Mouse (Mus musculus) kidney, postnatal 0 days (tissue): ENCODE measurements at regions not wholly inside any gene's neighbourhood (a gene's known extent, or its start where the extent isn't known, plus 50 kb on each side); places are given as distances from the start of the nearest gene placed in this dataset.
"Not testable (repeated sequence)": the region's sequence is repeated elsewhere in the genome, so short reads cannot be mapped to it uniquely, and the experiment has no call there.

Experiments
- ATAC-seq: fragments of 200-750 bp; cut with Nextera tagmentation; replicated peaks from 2 replicates; pipeline ENCODE4 v1.8.0; 2017; ENCODE audit warnings: low read depth, moderate number of reproducible peaks, moderate TSS enrichment, moderate library complexity; ENCODE audit not compliant: low FRiP score
- DNase-seq: peaks from one replicate; pipeline ENCODE4 v3.0.0-alpha.2; 2016; ENCODE audit warnings: low spot score
- H3K27ac ChIP-seq: fragments of 300-500 bp; sonication (generic); 2 replicates; pipeline ENCODE4 v1.5.1; 2014; ENCODE audit warnings: mild to moderate bottlenecking
- H3K27me3 ChIP-seq: fragments of 300-500 bp; sonication (generic); 2 replicates; pipeline ENCODE4 v1.6.1; 2014; ENCODE audit warnings: low read length, mixed read lengths; ENCODE audit not compliant: insufficient read depth
- H3K36me3 ChIP-seq: fragments of 300-500 bp; sonication (generic); 2 replicates; pipeline ENCODE4 v1.6.1; 2014; ENCODE audit warnings: low read length, mixed read lengths; ENCODE audit not compliant: insufficient read depth
- H3K4me1 ChIP-seq: fragments of 300-500 bp; sonication (generic); replicated peaks from 2 replicates; pipeline ENCODE4 v1.6.1; 2014; ENCODE audit warnings: antibody characterized with exemption, low read length, mixed read lengths; ENCODE audit not compliant: insufficient read depth
- H3K4me2 ChIP-seq: fragments of 300-500 bp; sonication (generic); 2 replicates; pipeline ENCODE4 v1.6.1; 2014; ENCODE audit warnings: mild to moderate bottlenecking, low read length, moderate library complexity, mixed read lengths
- H3K4me3 ChIP-seq: fragments of 300-500 bp; sonication (generic); replicated peaks from 2 replicates; pipeline ENCODE4 v1.5.1; 2014; ENCODE audit warnings: low read depth, low read length
- H3K9ac ChIP-seq: fragments of 300-500 bp; sonication (generic); 2 replicates; pipeline ENCODE4 v1.6.1; 2014; ENCODE audit warnings: low read depth, low read length
- H3K9me3 ChIP-seq: fragments of 300-500 bp; sonication (generic); replicated peaks from 2 replicates; pipeline ENCODE4 v1.6.1; 2016; ENCODE audit warnings: low read length, inconsistent platforms, mixed read lengths
- CTCF ChIP-seq: IDR thresholded peaks from 2 replicates; pipeline ENCODE4 v1.5.1; 2016; ENCODE audit warnings: antibody characterized with exemption, low read depth, mild to moderate bottlenecking, moderate library complexity
- WGBS: fragments of 180-500 bp; shearing (Covaris S2); extraction: QIAGEN DNeasy Blood & Tissue Kit; methylation state at CpG from one replicate; pipeline ENCODE4 v1.1.7; 2014; 5-methylcytosine and 5-hydroxymethylcytosine counted together

DNA sequence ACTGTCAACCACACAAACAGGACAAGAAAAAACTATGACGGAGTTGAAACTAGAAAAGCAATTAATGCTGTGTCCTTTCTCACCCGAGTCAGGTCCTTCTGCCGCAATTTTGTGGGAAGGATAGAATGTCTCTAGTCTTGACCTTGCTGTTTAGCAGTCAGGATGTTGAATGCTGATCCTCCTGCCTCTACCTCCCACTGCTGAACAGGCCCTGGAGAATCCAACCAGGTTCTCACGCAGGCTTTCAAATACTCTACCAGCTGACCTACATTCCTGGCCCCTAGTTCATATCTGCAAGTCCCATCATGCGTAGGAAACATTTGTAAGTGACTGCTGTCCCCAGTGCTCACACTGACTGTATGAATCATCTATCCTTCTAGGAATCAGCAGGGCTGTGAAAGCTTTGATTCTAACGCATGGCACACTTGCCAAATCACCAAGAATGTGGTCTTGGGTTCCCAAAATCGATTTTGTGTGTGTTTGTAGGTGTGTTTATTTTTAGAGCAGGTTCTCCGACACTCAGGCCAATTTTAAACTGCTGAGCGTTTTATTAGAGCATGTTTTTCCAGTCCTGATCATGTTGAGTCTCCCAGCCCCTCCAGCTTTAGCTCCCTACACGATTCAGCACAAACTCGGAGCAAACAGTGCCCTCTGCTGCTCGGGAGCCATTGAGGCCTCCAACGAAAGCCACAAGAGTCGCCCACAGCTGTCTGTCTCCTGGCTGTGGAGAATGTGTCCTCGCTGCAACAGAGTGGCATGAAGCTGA, 545.4 kb downstream of the Zfp704 start:
- DNase-seq (peak; percentile 77), ATAC-seq (no peak)
- Histone ChIP-seq H3K9me3 (no peaks in the 10 kb centered on the region), H3K4me3 (no peak overlapping the region), H3K27me3 (no peaks in the 10 kb centered on the region), H3K4me2 (no peak overlapping the region), H3K27ac (no peak overlapping the region), H3K4me1 (no peaks in the 10 kb centered on the region), H3K36me3 (no peaks in the 10 kb centered on the region), H3K9ac (no peak overlapping the region)
- WGBS = 35% methylated on average over 15 of the region's 15 CpGs
- TF ChIP-seq CTCF = peak; percentile 79

DNA sequence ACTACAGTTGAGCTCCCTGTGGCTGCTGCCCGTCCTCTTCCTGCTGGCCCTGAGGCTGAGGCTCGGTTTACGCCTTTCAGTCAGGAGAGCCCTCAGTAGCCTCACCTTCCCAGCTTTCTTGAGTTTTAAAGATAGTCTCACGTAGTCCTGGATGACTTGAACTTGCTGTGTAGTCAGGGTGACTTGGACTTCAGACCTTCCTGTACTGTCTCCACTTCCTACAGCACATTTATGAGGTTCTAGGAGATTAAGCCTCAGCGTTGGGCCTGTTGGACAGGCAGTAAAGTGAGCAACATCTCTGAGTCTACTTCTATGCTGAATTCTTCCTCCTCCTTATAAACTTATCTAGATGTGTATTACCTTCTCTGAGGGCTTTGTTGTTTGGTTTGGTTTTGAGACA, 546.2 kb downstream of the Zfp704 start:
- ATAC-seq = no peak
- 83% methylated on average over 5 of the region's 5 CpGs for WGBS
- DNase-seq = no peak

DNA sequence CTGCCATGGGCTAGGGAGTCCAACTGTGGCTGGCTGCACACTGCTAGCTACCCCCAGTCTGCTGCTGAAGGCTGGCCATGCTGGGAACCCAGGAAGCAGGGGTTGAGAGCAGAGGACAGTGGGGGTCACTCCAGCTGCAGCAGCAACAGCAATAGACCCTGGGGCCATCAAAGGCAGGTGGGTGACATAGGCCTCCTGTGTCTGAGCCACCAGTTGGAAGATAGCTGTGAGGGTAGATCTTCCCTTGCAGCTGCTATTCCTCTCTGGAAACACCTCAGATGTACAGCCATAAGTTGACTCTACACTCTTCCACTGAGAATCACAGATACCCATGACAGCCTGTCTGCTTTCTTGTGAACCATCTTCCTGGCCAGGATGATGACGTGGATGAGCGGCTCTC, 548.5 kb downstream of the Zfp704 start:
- Histone ChIP-seq H3K27me3 (no peaks in the 10 kb centered on the region), H3K9me3 (no peaks in the 10 kb centered on the region), H3K4me2 (no peak overlapping the region), H3K27ac (no peak overlapping the region), H3K4me3 (no peak overlapping the region), H3K9ac (no peak overlapping the region), H3K4me1 (no peaks in the 10 kb centered on the region), H3K36me3 (no peaks in the 10 kb centered on the region)
- ATAC-seq (no peak), DNase-seq (no peak)
- 86% methylated on average over 2 of the region's 2 CpGs for WGBS
- no peak for TF ChIP-seq CTCF

More for the DNA sequence above, 546.2 kb downstream of the Zfp704 start:
- Histone ChIP-seq H3K27me3 (no peaks in the 10 kb centered on the region), H3K9me3 (no peaks in the 10 kb centered on the region), H3K4me1 (no peaks in the 10 kb centered on the region), H3K9ac (no peak overlapping the region), H3K27ac (no peak overlapping the region), H3K36me3 (no peaks in the 10 kb centered on the region), H3K4me3 (no peak overlapping the region), H3K4me2 (no peak overlapping the region)
- TF ChIP-seq CTCF = no peak

DNA sequence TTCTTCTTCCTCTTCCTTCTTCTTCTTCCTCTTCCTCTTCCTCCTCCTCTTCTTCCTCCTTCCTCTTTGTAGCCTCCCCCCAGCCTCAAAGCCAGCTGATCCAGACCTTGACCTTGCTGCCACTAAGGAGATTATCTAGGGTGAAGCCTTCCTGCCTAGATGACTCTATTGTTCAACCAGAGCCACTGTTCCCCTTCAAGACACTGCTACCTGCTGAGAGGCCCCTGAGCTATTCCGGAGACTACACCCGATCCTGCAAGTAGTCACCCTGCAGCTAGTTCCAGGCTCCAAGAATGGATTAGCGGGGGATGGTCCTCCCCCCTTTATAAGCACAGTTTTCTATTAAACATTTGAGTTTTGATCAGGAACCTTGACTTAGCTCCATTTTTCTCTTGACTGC, 552.2 kb downstream of the Zfp704 start:
- not testable (repeated sequence) for ATAC-seq, H3K4me3 ChIP-seq, H3K9ac ChIP-seq, H3K27me3 ChIP-seq, H3K36me3 ChIP-seq, H3K9me3 ChIP-seq, H3K27ac ChIP-seq, DNase-seq, H3K4me1 ChIP-seq, H3K4me2 ChIP-seq
- 80% methylated on average over 3 of the region's 3 CpGs for WGBS

DNA sequence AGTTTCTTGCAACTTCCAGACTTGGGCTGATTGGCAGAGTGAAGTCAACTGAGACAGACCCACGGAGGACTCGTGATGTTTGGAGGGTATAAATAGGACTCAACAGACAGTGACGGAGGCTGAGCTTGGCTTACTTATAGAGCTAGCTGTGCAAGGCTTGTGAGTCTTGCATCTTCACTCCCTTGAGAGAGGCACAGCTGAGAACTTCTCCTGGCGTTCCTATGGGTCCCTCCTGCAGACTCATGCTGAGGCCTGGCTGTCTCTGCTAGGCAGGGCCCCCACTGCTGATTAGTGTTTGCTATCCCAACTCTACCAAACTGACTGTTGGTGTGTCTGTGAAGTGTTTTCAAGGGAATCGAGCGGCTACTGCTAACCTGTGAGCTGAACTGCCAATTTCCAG, 553.0 kb downstream of the Zfp704 start:
- no peak overlapping the region for H3K9ac ChIP-seq
- 74% methylated on average over 6 of the region's 6 CpGs for WGBS
- no peak overlapping the region for H3K4me3 ChIP-seq
- H3K36me3 ChIP-seq = no peaks in the 10 kb centered on the region
- no peaks in the 10 kb centered on the region for H3K27me3 ChIP-seq
- no peaks in the 10 kb centered on the region for H3K9me3 ChIP-seq
- DNase-seq (no peak), ATAC-seq (no peak)
- no peak overlapping the region for H3K27ac ChIP-seq
- H3K4me2 ChIP-seq = no peak overlapping the region
- TF ChIP-seq CTCF = no peak
- no peaks in the 10 kb centered on the region for H3K4me1 ChIP-seq

DNA sequence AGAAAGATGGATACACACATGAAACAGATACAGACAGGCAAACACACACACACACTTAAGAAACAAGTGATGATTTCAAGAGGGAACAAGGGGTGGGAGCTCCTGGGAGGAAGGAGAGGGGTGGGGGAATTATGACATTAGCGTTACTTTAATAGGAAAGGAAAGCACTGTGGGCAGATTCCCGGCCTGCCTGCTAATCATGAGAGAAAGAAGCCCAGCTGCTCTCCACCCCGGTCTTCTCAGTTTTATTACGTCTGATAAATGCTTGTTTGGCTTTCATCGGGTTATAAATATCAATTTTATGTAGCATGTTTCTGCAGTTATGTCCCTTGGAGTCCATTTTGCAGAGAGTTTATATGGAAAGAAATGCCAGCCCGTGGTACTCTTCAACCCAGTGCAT, 554.1 kb downstream of the Zfp704 start:
- no peak for ATAC-seq
- no peak for TF ChIP-seq CTCF
- H3K9ac ChIP-seq = no peak overlapping the region

More for the DNA sequence above, 554.1 kb downstream of the Zfp704 start:
- Histone ChIP-seq H3K36me3 (no peaks in the 10 kb centered on the region), H3K9me3 (no peaks in the 10 kb centered on the region), H3K27ac (no peak overlapping the region; the same call in 1 of the 2 replicates), H3K4me3 (no peak overlapping the region), H3K4me2 (no peak overlapping the region), H3K27me3 (no peaks in the 10 kb centered on the region), H3K4me1 (no peaks in the 10 kb centered on the region)
- WGBS = 51% methylated on average over 6 of the region's 6 CpGs
- peak; percentile 81 for DNase-seq
